Mouse (Mus musculus): ENCODE results near the gene Disp2.

The Disp2 gene

DNA sequence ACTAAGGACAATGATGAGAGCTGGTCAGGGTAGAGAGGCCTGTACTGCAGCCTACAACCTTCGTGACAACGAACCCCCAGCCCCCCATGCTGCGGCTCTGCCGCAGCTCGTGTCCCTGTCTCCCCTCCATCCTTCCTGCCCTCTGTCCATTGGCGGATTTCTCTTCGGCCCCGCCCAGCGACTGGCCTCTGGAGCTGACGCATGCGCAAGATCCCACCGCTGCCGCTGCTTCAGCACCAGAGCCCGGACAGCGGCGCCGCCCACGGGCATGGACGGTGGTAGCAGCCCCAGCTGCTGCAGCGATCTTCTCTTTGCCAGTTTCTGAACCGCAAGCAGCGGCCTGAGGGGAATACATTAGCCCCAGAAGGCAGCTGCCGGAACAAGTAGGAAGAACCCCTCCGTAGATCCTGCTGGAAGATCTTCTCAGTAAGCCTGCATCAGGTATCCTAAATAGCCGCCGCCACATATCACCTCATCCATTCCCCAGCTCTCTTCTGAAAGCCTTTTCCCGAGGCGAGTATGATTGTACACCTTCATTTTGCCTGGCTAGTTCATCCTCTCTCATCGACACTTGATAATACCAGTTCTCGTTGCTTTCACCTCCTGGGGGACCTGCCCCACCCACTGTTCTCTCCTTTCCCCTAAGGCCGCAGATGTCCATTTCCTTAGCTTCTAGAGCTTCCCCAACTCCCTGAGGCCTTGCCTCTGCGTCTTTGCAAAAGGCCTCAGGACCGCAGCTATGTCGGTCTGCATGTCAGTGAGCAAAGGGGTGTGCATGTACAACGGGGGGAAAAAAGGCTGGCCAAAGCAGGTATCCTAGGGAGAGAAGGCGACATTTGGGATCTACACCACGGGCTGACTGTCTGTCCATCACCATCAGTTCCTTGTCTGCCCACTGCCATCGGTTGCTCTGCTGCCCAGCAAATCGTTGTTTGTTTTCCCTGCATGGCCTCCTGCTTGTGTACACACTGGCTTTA is at the start of gene Disp2:
TSS of gene Disp2 (plus strand) at position 216 of the 977 bp plus-strand sequence.
- 7% methylated on average over 39 of the region's 39 CpGs for WGBS

- 30% methylated on average over 8 of the region's 8 CpGs for WGBS
Measured at GRCm38 (mm10) chr2:118729816-118730621, 49.5 kb upstream of the Disp2 start.

DNA sequence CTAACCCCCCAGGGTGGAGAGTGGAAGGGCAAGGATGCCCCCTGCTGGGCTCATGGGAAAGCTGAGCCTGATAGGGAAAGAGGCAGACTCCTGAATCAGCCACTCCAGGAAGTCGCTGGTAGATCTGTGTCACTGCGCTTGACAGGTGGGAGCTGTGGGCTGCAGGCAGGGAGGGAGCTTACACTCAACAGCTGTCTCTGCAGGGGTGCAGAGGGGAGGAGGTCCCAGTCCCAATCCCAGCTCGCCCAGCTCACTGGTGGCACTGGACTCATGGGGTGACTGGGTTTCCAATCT is 49.0 kb upstream of the Disp2 start:
- WGBS, result 12% methylated on average over 3 of the region's 3 CpGs

DNA sequence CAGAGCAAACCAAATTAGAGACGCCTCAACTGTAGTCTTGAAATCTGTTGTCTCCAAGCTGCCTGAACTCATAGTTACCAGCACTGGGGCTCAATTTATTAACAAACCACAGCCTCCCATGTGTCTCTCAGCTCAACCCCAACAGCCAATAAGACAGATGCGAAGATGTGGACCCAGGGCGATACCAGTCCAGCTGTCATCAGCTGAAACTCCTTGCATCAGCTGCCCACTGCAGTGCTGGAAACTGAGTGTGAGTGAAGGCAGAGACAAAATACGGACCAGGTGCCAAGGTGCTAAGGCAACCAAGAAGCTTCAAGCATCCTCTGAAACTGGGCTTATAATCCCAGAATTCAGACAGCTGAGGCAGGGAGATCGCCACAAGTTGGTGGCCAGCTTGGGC is 47.5 kb upstream of the Disp2 start:
- 83% methylated on average over 5 of the region's 5 CpGs for WGBS

- WGBS, result 21% methylated on average over 5 of the region's 5 CpGs
Measured at GRCm38 (mm10) chr2:118733341-118733740, 46.2 kb upstream of the Disp2 start.

DNA sequence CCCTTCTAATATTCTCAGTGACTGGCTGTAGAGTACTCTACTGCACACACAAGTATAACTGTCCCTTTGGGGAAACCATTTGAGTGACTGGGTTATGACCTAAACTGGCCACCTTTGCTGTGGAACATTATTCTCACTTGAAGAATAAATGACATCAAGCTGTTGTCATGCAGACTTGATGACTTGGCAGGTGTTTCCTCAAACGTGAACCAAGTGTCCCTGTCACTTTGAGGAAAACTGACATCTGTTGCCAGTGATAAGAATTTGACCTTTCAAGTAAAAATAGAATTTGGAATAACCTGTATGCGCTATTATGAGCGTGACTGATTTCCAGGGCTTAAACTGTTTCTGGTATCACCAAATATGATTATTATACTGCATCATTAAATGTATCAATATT is 39.2 kb upstream of the Disp2 start:
- WGBS, result 70% methylated on average over 3 of the region's 3 CpGs

- WGBS, result 45% methylated on average over 9 of the region's 9 CpGs
Measured at GRCm38 (mm10) chr2:118741183-118741582, 38.3 kb upstream of the Disp2 start.

GRCm38 (mm10) chr2:118743261-118743943 is 36.1 kb upstream of the Disp2 start:
- WGBS, result 25% methylated on average over 8 of the region's 8 CpGs

DNA sequence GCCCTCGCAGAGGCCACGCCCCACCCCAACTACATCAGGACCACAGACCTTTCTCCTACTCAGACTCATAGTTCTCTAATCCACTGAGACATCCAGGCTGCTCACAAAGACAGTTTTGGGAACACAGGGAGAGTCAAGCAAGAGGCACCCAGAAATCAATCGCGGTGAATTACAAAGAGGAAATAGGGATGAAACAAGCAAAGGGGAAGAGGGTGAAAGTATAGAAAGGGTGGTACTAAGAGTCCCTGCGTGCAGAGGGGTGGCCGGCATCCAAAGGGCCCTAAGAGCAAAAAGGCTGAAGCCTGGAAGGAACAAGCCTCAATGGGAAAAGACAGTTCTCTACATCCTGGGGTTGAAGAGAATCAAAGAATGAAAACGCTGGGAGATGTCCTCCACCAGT is 34.9 kb upstream of the Disp2 start:
- 25% methylated on average over 7 of the region's 7 CpGs for WGBS

DNA sequence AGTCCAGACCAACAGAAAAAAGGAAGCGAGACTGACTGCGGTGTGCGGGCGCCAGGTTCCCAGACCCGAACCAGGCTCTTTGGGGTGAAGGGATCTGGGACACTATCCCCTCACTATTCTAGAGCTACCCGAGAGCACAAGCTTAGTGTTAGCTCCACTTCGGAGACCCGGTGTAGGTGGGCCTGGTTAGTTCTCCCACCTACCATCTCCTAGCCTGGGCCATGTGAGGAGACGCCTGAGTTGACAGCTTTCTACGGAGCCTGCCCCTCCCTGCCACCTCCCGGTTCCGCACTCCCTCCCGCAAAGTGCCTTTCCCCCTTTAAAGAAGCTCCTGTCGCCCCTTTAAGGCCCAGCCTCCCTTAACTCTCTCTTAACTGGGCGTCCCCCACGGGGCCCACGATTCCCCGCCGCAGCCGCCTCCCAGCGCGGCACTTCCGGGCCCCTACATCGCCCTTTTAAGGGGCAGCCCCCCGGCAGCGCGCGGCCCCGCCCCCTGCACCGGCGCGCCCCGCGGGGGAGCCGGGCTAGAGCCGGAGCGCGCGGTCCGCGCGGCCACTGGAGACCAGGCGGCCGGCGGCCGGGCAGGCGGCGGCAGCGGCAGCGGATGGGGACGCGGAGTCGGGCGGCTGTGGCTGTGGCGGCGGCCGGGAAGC is 34.2 kb upstream of the Disp2 start, which contains the start of gene Inafm2:
TSS of gene Inafm2 (plus strand) at position 527 of the 653 bp plus-strand sequence.
- 6% methylated on average over 57 of the region's 57 CpGs for WGBS

DNA sequence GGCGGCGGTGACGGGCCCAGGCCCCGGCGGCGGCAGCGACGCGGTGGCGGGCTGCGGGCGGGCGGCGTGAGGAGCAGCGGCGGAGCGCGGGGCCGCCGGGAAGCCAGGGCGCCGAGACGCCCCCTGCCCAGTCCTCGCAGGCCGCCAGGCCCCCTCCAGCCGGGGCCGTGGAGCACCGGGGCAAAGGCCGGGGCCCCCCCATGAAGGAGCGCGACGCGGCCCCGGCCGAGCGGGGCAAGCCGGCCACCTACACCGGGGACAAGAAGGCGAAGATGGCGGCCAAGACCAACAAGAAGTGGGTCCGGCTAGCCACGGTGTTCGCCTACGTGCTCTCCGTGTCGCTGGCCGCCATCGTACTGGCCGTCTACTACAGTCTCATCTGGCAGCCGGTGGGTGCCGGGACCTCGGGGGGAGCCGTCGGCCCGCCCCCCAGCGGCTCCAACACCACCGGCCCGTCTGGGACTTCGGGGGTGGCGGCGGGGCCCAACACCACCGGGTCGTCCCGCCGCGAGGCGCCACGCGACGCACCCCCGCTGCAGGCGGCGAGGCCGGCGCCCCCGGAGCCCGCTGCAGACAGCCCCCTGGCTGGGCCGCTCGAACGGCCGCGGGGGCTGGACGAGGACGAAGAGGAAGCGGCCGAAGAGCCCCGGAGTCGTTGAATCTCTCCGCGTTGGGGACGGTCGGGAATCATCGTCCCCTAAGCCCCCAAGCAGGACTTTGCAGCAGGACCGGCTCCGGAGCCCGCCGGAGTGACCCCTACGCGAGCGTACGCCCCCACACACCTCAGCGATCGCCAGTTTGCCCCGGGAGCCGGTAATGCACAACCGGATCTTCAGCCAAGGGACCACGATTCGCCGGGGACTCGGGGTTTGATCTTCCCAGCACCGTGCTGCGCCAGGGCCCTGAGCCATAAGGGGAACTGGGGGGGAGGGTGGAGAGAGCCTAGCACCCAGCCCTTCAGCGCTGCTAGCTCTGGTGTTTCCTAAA is 33.3 kb upstream of the Disp2 start:
- under 1% methylated on average over 109 of the region's 113 CpGs for WGBS

- WGBS, result 25% methylated on average over 10 of the region's 10 CpGs
Measured at GRCm38 (mm10) chr2:118747301-118747960, 32.1 kb upstream of the Disp2 start.

DNA sequence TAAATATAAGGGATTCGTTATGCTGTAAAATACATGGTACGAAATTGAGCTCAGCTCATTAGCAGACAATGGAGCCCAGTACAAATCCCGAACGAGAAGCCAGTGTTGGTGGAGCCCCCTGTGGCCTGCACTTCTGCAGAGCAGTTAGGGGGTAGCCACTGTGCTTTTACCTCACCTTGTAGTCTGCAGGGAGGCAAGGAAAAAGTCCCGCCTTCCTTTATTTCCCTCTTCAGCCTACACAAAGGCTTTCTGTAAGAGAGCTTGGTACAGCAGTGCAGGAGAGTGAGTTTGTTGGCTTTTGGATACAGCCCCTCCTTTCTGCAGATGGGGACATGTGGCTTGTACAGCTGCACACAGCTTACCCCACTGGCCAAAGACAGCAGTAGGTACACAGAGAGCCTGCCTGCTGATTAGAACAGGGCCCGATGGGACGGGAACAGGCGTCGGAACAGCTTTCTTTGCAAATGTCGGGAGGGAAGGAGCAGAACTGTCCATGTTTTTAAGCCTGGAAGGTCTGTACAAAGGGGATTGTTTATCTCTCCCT is 30.1 kb upstream of the Disp2 start:
- WGBS, result 59% methylated on average over 10 of the region's 10 CpGs

GRCm38 (mm10) chr2:118750476-118750875 is 29.0 kb upstream of the Disp2 start:
- WGBS, result 65% methylated on average over 8 of the region's 8 CpGs

- WGBS, result 87% methylated on average over 16 of the region's 16 CpGs
Measured at GRCm38 (mm10) chr2:118751896-118752791, 27.4 kb upstream of the Disp2 start.

- 85% methylated on average over 4 of the region's 4 CpGs for WGBS
Measured at GRCm38 (mm10) chr2:118752792-118753108, 26.8 kb upstream of the Disp2 start.

DNA sequence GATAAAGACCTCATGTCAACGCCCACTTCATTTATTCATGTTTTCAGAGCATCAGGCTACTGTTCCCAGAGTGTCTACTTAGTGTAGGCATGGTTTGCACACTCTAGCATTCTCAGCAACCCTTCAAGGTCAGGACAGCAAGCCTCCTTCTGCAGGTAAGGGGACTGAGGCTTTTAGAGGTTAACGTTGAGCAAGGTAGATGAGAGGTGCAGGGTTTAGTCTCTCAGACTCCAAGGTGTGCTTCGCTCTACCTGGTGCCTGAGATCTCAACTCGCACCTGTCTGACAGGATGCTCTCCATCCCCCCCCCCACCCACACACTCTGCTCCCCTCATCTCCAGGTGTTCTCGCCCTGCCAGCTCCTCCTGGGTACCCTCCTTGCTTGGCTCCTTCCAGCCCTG is 25.4 kb upstream of the Disp2 start:
- 92% methylated on average over 5 of the region's 5 CpGs for WGBS

DNA sequence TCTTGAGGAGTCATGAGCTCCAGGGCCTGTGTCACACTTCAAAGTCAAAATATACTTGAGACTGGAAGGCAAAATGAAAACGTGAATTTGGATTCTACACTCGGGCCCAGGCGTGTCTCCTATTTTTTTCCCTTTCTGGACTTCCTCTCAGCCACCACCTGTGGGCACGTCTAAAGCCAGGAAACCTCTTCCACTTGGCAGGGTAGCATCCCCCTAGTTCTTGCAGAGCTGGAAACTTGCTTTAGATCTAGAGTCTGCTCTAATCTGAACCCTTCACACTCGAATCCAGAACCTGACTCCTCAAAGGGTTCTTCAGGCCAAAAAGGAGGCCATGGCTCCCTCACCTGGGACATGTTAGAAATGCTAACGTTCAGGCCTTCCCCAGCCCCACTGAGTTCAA is 24.1 kb upstream of the Disp2 start:
- 83% methylated on average over 6 of the region's 6 CpGs for WGBS

GRCm38 (mm10) chr2:118756103-118756502 is 23.4 kb upstream of the Disp2 start:
- 64% methylated on average over 4 of the region's 4 CpGs for WGBS
